Mouse (Mus musculus): Measurements from ENCODE around the gene Nrap. TPM values are rescaled to one million over a fixed set of nuclear protein-coding genes. Genes with fewer than 3 reads are reported as not detected.

The Nrap gene
- polyA plus RNA-seq, 1 experiment = 1.4 TPM

GRCm38 (mm10) chr19:56370389-56371150 lies 19.3 kb downstream of the Nrap start:
- WGBS = 56% methylated on average over 6 of the region's 6 CpGs
- no peak for DNase-seq (ENCODE audit: low read depth, low spot score)

DNA sequence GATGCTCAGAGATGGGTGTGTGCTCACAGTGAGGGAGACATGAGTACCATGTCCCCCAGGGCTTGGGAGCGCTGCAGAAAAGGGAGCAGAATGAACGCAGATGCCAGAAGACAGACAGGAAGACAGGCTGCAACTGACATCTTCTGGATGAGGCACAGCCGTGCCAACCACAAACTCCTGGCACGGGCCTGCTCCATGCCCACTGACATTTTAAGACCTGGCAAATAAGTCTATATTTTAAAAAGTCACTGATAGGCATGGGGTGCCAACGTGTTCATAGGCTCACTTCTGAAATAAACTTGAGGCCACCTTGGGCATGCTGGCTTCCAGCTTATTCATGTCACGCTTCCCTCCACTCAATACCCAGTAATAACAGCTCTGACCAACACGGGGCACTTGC lies 20.9 kb downstream of the Nrap start:
- no peak for DNase-seq (ENCODE audit: low read depth, low spot score)
- 86% methylated on average over 7 of the region's 7 CpGs for WGBS

GRCm38 (mm10) chr19:56367778-56368177 lies 22.1 kb downstream of the Nrap start:
- 63% methylated on average over 7 of the region's 7 CpGs for WGBS

DNA sequence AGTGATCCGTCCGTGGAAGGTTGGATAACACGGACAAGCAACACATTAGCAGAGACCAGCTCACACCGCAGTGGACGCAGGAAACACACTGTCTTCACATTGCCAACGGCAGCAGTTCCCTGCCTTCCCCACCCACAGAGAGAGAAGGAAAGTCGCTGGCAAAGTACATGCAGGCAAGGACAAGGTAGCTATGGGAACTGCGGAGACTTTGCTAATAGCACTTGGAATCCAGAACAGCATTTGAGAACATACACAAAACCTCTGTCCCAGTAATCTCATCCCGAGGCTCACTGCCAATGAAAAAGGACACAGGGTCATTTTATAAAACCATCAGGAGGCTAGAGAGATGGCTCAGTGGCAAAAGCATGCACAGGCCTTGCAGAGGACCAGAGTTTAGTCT lies 23.2 kb downstream of the Nrap start:
- DNase-seq (ENCODE audit: low read depth, low spot score) = no peak
- WGBS = 69% methylated on average over 9 of the region's 9 CpGs

More at GRCm38 (mm10) chr19:56367778-56368177, 22.1 kb downstream of the Nrap start:
- DNase-seq (ENCODE audit: low read depth, low spot score) = no peak

GRCm38 (mm10) chr19:56366168-56366567 lies 23.7 kb downstream of the Nrap start:
- no peak for DNase-seq (ENCODE audit: low read depth, low spot score)
- 82% methylated on average over 11 of the region's 11 CpGs for WGBS

GRCm38 (mm10) chr19:56364563-56364962 lies 25.3 kb downstream of the Nrap start:
- WGBS = 71% methylated on average over 8 of the region's 8 CpGs
- DNase-seq (ENCODE audit: low read depth, low spot score) = no peak

GRCm38 (mm10) chr19:56363721-56364460 lies 25.9 kb downstream of the Nrap start:
- DNase-seq (ENCODE audit: low read depth, low spot score) = no peak
- WGBS = 57% methylated on average over 15 of the region's 15 CpGs

- 90% methylated on average over 2 of the region's 2 CpGs for WGBS
These were observed 30.9 kb downstream of the Nrap start for GRCm38 (mm10) chr19:56358890-56359289.

DNA sequence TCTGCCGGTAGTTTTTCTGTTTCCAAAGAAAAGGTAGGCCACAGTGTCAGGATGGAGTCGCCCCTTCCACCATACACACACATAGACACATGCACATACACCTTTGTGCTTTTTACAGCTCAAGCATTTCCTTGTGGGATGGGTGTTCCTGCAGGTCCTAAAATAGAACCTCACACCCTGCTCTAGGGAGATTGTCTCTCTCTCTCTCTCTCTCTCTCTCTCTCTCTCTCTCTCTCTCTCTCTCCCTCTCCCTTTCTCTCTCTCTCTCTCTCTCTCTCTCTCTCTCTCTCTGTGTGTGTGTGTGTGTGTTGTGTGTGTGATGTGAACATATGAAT lies 32.5 kb downstream of the Nrap start:
- 23% methylated on average over 2 of the region's 2 CpGs for WGBS

More at GRCm38 (mm10) chr19:56358890-56359289, 30.9 kb downstream of the Nrap start:
- DNase-seq (ENCODE audit: low read depth, low spot score) = no peak

GRCm38 (mm10) chr19:56356480-56357373 lies 33.1 kb downstream of the Nrap start:
- 10% methylated on average over 17 of the region's 17 CpGs for WGBS
- DNase-seq (ENCODE audit: low read depth, low spot score) = peak; percentile 84

More for the DNA sequence above, 32.5 kb downstream of the Nrap start:
- peak; percentile 13 for DNase-seq (ENCODE audit: low read depth, low spot score)

DNA sequence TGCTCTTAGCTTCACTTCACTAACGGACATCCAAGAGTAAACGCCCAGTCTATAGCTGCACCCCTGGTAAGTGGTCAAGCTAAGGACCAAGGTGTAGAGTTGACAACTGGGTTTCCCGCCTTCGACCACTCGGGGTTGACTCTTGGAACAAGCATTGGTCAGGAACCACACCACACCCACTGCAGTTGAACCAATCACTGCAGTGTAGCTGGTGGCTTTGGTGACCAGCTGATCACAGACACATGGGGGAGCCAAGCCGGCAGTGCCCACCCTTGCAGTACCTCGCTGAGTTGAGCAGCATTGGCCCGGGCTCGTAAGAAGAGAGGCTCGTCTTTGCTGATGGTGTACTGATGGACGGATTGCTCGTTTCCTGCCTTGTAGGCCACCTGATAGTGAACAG lies 34.6 kb downstream of the Nrap start:
- no peak for DNase-seq (ENCODE audit: low read depth, low spot score)
- 91% methylated on average over 12 of the region's 12 CpGs for WGBS

GRCm38 (mm10) chr19:56353689-56354088 lies 36.1 kb downstream of the Nrap start:
- DNase-seq (ENCODE audit: low read depth, low spot score) = no peak
- WGBS = 82% methylated on average over 10 of the region's 10 CpGs

DNA sequence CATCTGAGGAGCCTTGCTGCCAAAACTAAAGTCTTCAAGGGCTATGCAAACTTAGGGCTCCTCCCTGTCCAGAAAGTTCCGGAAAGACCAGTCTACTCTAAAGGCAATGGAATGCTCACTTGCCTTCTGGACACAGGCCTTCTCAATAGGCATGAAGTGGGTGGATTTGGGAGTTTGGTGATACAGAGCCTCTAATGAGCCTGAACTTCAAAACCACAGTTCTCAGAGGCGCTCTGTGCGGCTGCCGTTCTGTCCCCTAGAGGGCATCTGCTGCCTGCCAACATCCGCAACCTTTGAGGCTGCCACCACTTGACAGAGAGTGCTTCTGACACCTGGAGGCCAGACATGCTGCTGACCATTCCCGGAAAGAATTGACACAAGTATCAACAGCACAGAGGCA lies 40.5 kb downstream of the Nrap start:
- no peak for DNase-seq (ENCODE audit: low read depth, low spot score)
- WGBS = 39% methylated on average over 6 of the region's 6 CpGs

GRCm38 (mm10) chr19:56346750-56347149 lies 43.1 kb downstream of the Nrap start:
- 57% methylated on average over 13 of the region's 13 CpGs for WGBS
- no peak for DNase-seq (ENCODE audit: low read depth, low spot score)

GRCm38 (mm10) chr19:56346016-56346415 lies 43.8 kb downstream of the Nrap start:
- DNase-seq (ENCODE audit: low read depth, low spot score) = no peak
- 72% methylated on average over 3 of the region's 3 CpGs for WGBS

DNA sequence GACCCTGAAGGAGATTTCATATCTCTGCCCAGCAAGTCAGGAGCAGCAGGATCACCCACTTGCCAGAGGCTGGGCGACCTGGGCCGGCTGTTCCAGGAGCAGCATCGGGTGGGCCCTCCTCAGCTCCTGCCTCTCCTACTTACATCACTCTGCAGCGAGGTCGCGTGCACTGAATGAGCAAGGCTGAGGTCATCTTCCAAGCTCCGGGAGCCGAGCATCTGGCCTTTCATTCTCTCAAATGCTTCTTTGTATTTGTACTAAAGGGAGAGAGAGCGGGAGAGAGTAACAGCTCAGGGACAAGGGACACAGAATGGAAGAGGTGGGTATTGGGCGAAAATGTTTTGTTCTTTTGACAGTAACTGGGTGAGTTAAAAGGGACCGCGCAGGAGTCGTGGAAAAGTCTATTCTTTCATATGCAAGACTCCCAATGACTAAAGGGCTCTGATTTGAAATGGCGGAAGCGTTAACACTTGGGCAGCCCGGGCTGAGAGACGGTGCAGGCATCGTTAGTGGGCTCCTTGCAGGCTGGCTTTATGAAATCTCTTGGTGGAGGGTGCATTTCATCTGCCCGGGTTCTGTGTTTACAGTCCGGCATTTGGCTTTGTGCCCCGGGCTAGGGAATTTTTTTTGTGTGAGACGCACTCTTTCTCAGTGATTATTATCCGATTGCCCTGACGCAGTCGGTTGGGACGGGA lies 45.8 kb downstream of the Nrap start:
- DNase-seq (ENCODE audit: low read depth, low spot score) = no peak
- WGBS = 74% methylated on average over 26 of the region's 26 CpGs

GRCm38 (mm10) chr19:56342006-56342405 lies 47.8 kb downstream of the Nrap start:
- DNase-seq (ENCODE audit: low read depth, low spot score) = no peak
- WGBS = 51% methylated on average over 8 of the region's 8 CpGs

DNA sequence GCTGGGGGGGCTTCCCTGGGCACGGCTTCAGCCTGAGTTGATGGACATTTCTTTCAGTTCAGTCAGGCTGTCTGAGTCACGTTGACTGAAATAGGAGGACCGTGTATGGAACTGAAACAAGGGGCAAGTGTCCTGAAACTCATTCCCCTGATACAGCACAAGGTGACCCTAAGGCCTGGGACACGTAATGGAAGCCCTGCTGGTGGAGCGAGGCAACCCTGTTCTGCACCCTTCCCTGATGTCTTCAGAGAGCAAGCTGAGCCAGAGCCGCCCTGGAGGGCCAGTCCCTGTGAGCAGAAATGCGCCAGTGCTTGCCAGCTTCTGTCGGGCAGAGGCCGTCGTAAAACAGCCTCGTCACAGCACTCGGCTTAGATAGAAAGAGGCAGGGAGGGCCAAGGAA lies 53.0 kb downstream of the Nrap start:
- no peak for DNase-seq (ENCODE audit: low read depth, low spot score)
- 43% methylated on average over 12 of the region's 12 CpGs for WGBS

GRCm38 (mm10) chr19:56336321-56336720 lies 53.5 kb downstream of the Nrap start:
- no peak for DNase-seq (ENCODE audit: low read depth, low spot score)
- WGBS = 89% methylated on average over 17 of the region's 17 CpGs

Data from large intestine, adult 2 months (tissue).